In the genomic region with DNA sequence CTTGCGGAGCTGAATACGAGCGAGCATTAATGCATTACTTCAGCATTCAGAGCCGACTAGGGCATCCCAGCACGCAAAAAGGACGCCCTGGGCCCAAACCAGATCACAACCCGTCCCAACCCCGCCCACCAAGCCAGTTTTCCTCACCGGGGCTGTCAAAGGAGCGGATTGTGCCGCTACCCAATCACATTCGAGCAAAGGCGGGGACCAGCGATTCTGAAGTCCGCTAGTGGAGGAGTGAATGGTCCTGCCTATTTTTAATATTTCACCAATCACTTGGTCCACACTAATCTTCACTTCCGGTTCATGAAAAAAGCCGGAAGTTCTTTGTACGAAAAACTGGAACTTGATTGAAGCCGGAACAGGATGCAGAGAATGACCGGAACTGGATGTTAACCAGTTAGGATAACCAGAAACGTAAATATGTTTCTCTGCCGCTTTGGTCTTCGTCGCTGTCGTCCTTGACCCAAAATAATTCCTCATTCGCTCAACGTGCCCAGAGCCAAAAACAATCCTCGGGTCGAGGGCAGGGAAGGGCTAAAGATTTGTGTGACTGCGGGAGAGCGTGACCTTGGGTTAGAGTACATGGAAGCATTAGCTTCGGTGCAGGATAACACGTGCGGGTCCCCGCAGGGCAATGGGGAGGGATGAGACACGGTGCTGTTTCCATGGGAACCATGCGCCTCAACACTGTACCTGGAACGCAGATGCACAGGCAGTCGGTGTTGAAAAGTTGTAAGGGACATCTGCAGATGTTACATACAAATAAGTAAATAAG, we compare ENCODE assay signal across 8 mouse cellular contexts. TPM values are rescaled to one million over a fixed set of nuclear protein-coding genes. Genes with fewer than 3 reads are reported as not detected.
DNase-seq lines count a peak whose midpoint lies in the region; ATAC-seq and TF ChIP-seq lines count a peak whose summit lies in the region.

A gene (plus strand): TSS at position 297 of the 778 bp plus-strand sequence.

- H3ac ChIP-seq in C2C12 (ENCODE audit: control insufficient read depth, insufficient read length, low read depth) (peak within 1 kb of the TSS; percentile 78), myocyte (ENCODE audit: control insufficient read depth, insufficient read length) (peak within 1 kb of the TSS; percentile 2)

- H3K27me3 ChIP-seq in C2C12 (ENCODE audit: control insufficient read depth, insufficient read depth, insufficient read length): no peaks in the 10 kb centered on the region
- H3K27me3 ChIP-seq in erythroblast, embryonic 14.5 days (ENCODE audit: control insufficient read depth): no peaks in the 10 kb centered on the region
- no peaks in the 10 kb centered on the region for H3K27me3 ChIP-seq in heart, embryonic 11.5 days (ENCODE audit: control insufficient read depth, insufficient read depth, low read length)
- H3K27me3 ChIP-seq in kidney, embryonic 16.5 days (ENCODE audit: insufficient read depth, low read length): no peaks in the 10 kb centered on the region
- no peaks in the 10 kb centered on the region for H3K27me3 ChIP-seq in liver, adult 2 months (ENCODE audit: control insufficient read depth, insufficient read depth, low read length)
- no peaks in the 10 kb centered on the region for H3K27me3 ChIP-seq in myocyte (ENCODE audit: control insufficient read depth, insufficient read depth, insufficient read length)
- no peaks in the 10 kb centered on the region for H3K27me3 ChIP-seq in splenic B cell, adult 2 months (ENCODE audit: control insufficient read depth, insufficient read depth, low read length, poor library complexity, severe bottlenecking)

- peak; percentile 82 for ATAC-seq in heart, embryonic 11.5 days (replicated peaks; ENCODE audit: insufficient number of reproducible peaks, low FRiP score, low TSS enrichment)
- ATAC-seq in kidney, embryonic 16.5 days (ENCODE audit: low FRiP score, low TSS enrichment): peak; percentile 90

- 0 out of 2 replicates have a peak, but pooled peaks cover 2% of the 10 kb centered on the region for H3K9me3 ChIP-seq in erythroblast, embryonic 14.5 days (ENCODE audit: control insufficient read depth, low read length)
- no peaks in the 10 kb centered on the region; the same call in 1 of the 2 replicates for H3K9me3 ChIP-seq in heart, embryonic 11.5 days (replicated peaks; ENCODE audit: control insufficient read depth, low read length)
- peaks cover 2% of the 10 kb centered on the region; the same call in 1 of the 2 replicates for H3K9me3 ChIP-seq in kidney, embryonic 16.5 days (ENCODE audit: low read length)

- peak within 1 kb of the TSS; percentile 66 for H3K9ac ChIP-seq in heart, embryonic 11.5 days (ENCODE audit: low read depth, low read length)
- H3K9ac ChIP-seq in kidney, embryonic 16.5 days (replicated peaks; ENCODE audit: low read length): peak within 1 kb of the TSS; percentile 71
- peak within 1 kb of the TSS; percentile 69 for H3K9ac ChIP-seq in liver, adult 2 months (ENCODE audit: low read depth, low read length)

- H3K79me2 ChIP-seq in C2C12 (ENCODE audit: control insufficient read depth, insufficient read depth): no peaks in the 10 kb centered on the region
- H3K79me2 ChIP-seq in liver, adult 2 months (ENCODE audit: control insufficient read depth, insufficient read depth, low read length): no peaks in the 10 kb centered on the region
- H3K79me2 ChIP-seq in myocyte (ENCODE audit: control insufficient read depth, insufficient read depth): no peaks in the 10 kb centered on the region

- peak; percentile 99 for DNase-seq in brain, embryonic 14.5 days (ENCODE audit: low read depth)
- peak; percentile 99 for DNase-seq in liver, adult 2 months (ENCODE audit: extremely low read depth, low read depth, low spot score)
- DNase-seq in splenic B cell, adult 2 months (ENCODE audit: low read depth, low spot score): peak; percentile 95

- H3K79me3 ChIP-seq in C2C12 (ENCODE audit: low read depth): no peaks in the 10 kb centered on the region

- 1% methylated on average over 39 of the region's 39 CpGs for WGBS in heart, embryonic 11.5 days (ENCODE audit: insufficient replicate concordance)
- WGBS in kidney, embryonic 16.5 days: 1% methylated on average over 39 of the region's 39 CpGs
- under 1% methylated on average over 39 of the region's 39 CpGs for WGBS in liver, adult 2 months

- H3K4me3 ChIP-seq in C2C12 (ENCODE audit: insufficient read depth, poor library complexity, severe bottlenecking) (peak within 1 kb of the TSS; percentile 37), myocyte (peak within 1 kb of the TSS; percentile 38)
- peak within 1 kb of the TSS; percentile 68 for H3K4me3 ChIP-seq in erythroblast, embryonic 14.5 days (replicated peaks)
- H3K4me3 ChIP-seq in heart, embryonic 11.5 days (ENCODE audit: low read depth, low read length): peak within 1 kb of the TSS; percentile 48
- H3K4me3 ChIP-seq in kidney, embryonic 16.5 days (ENCODE audit: low read length): peak within 1 kb of the TSS; percentile 50
- peak within 1 kb of the TSS; percentile 64 for H3K4me3 ChIP-seq in liver, adult 2 months (ENCODE audit: insufficient read depth, low read depth, low read length)

- H3K36me3 ChIP-seq in C2C12 (ENCODE audit: control insufficient read depth, insufficient read depth) (no peaks in the 10 kb centered on the region), myocyte (ENCODE audit: control insufficient read depth, insufficient read depth) (no peaks in the 10 kb centered on the region)
- peaks cover 20% of the 10 kb centered on the region for H3K36me3 ChIP-seq in erythroblast, embryonic 14.5 days (ENCODE audit: control insufficient read depth)
- H3K36me3 ChIP-seq in heart, embryonic 11.5 days (ENCODE audit: control insufficient read depth, insufficient read depth, low read length): no peaks in the 10 kb centered on the region
- H3K36me3 ChIP-seq in kidney, embryonic 16.5 days (ENCODE audit: insufficient read depth, low read length): no peaks in the 10 kb centered on the region
- no peaks in the 10 kb centered on the region for H3K36me3 ChIP-seq in liver, adult 2 months (ENCODE audit: control insufficient read depth, insufficient read depth, low read length)
- H3K36me3 ChIP-seq in splenic B cell, adult 2 months (ENCODE audit: control insufficient read depth, insufficient read depth, low read length, poor library complexity, severe bottlenecking): no peaks in the 10 kb centered on the region

- H3K4me2 ChIP-seq in heart, embryonic 11.5 days: peak within 1 kb of the TSS; percentile 66
- peak within 1 kb of the TSS; percentile 75 for H3K4me2 ChIP-seq in kidney, embryonic 16.5 days (replicated peaks; ENCODE audit: low read depth, low read length)
- H3K4me2 ChIP-seq in myocyte (ENCODE audit: low read depth): peak within 1 kb of the TSS; percentile 95

- no peak for TF ChIP-seq CTCF in C2C12 (IDR thresholded peaks at IDR 0.05; ENCODE audit: control insufficient read depth, insufficient read depth, insufficient read length)
- TF ChIP-seq CTCF in brain, embryonic 14.5 days (IDR thresholded peaks at IDR 0.05; ENCODE audit: borderline replicate concordance, extremely low read depth, insufficient read depth, insufficient read length): no peak
- no peak for TF ChIP-seq CTCF in liver, adult 2 months (IDR thresholded peaks at IDR 0.05; ENCODE audit: low read depth, low read length)

- H3K27ac ChIP-seq in heart, embryonic 11.5 days (ENCODE audit: low read depth, low read length): peak within 1 kb of the TSS; percentile 90
- H3K27ac ChIP-seq in kidney, embryonic 16.5 days (ENCODE audit: low read length): peak within 1 kb of the TSS; percentile 95
- H3K27ac ChIP-seq in liver, adult 2 months (replicated peaks; ENCODE audit: insufficient read depth, low read depth, low read length): peak within 1 kb of the TSS; percentile 93

- peak; percentile 52; the same call in 1 of the 2 replicates for TF ChIP-seq POLR2A in brain, embryonic 14.5 days (IDR thresholded peaks at IDR 0.05; ENCODE audit: borderline replicate concordance, extremely low read depth, insufficient read depth, insufficient read length, poor library complexity, severe bottlenecking)
- TF ChIP-seq POLR2A in liver, adult 2 months (IDR thresholded peaks at IDR 0.05; ENCODE audit: extremely low read depth, insufficient read depth, low read length): peak; percentile 64; the same call in 1 of the 2 replicates
- peak; percentile 50 for TF ChIP-seq POLR2A in myocyte (IDR thresholded peaks at IDR 0.05; ENCODE audit: insufficient read length, low read depth)

- peaks cover 46% of the 10 kb centered on the region for H3K4me1 ChIP-seq in erythroblast, embryonic 14.5 days (ENCODE audit: control insufficient read depth)
- H3K4me1 ChIP-seq in heart, embryonic 11.5 days (ENCODE audit: control insufficient read depth, insufficient read depth, low read length): peaks cover 13% of the 10 kb centered on the region
- H3K4me1 ChIP-seq in kidney, embryonic 16.5 days (ENCODE audit: insufficient read depth, low read length): peaks cover 26% of the 10 kb centered on the region
- H3K4me1 ChIP-seq in liver, adult 2 months (ENCODE audit: control insufficient read depth, insufficient read depth, low read length): peaks cover 13% of the 10 kb centered on the region

TF ChIP-seq in C2C12, 6 proteins besides CTCF, POLR2A, EP300 and RAD21:
- no peak for TF ChIP-seq CEBPB (IDR thresholded peaks at IDR 0.05; ENCODE audit: low read depth)
- no peak for TF ChIP-seq FOSL1 (IDR thresholded peaks at IDR 0.05; ENCODE audit: insufficient read depth, low read length, poor library complexity, severe bottlenecking)
- no peak for TF ChIP-seq MYOG (IDR thresholded peaks at IDR 0.05; ENCODE audit: control insufficient read depth, extremely low read depth, insufficient read length)
- TF ChIP-seq USF1 (IDR thresholded peaks at IDR 0.05; ENCODE audit: low read depth): peak; percentile 13
- TF ChIP-seq MYOD1 (IDR thresholded peaks at IDR 0.05; ENCODE audit: control insufficient read depth, insufficient read length, low read depth): no peak
- TF ChIP-seq MAX (IDR thresholded peaks at IDR 0.05): peak; percentile 97
TF ChIP-seq in C2C12: peak in this region for 2.

TF ChIP-seq in myocyte, 11 proteins besides CTCF, POLR2A, EP300 and RAD21 (continues in another document):
- TF ChIP-seq E2F4 (IDR thresholded peaks at IDR 0.05; ENCODE audit: insufficient read depth) (no peak), CEBPB (IDR thresholded peaks at IDR 0.05; ENCODE audit: insufficient read depth, poor library complexity, severe bottlenecking) (no peak), REST (IDR thresholded peaks at IDR 0.05; ENCODE audit: insufficient read depth, insufficient read length) (no peak), POLR2AphosphoS2 (IDR thresholded peaks at IDR 0.05; ENCODE audit: insufficient read length, low read depth) (peak; percentile 50), MYOD1 (IDR thresholded peaks at IDR 0.05; ENCODE audit: control insufficient read depth in 1 of 3, insufficient read length in 2 of 3, low read depth in 2 of 3) (no peak)

RNA-seq across cellular contexts. Expression of the gene that starts here (rescaled TPM):
- polyA plus RNA-seq in C2C12 (2012; fragmentation: generic; extraction: Trizol) (0.25 TPM), myocyte (2012; fragmentation: generic; extraction: Trizol) (0.78 TPM)
- polyA plus RNA-seq in brain, embryonic 14.5 days (2012; rRNA removed): 5.5 and 6.7 TPM in 2 replicates
- 0.05 and 0.07 TPM in 2 replicates for polyA plus RNA-seq in erythroblast, embryonic 14.5 days (2012)
- polyA plus RNA-seq in heart, embryonic 11.5 days (2014; fragmentation: Nextera tagmentation; extraction: Ambion mirVana): 0.25 and 0.63 TPM in 2 replicates
- 0.66 and 0.82 TPM in 2 replicates for polyA plus RNA-seq in kidney, embryonic 16.5 days (2015; fragmentation: Nextera tagmentation; extraction: Ambion mirVana)
- 0.55 and 0.67 TPM in 2 replicates for total RNA-seq in liver, adult 2 months (2014; rRNA removed)
- 0.29 and 0.56 TPM in 2 replicates for polyA plus RNA-seq in liver, adult 2 months (2012; rRNA removed)

Comparison
In these comparisons a context has a peak if more than half of its experiments do, and no peak if none do; other contexts are left out.
1. Peak in every context shown above with its lines: DNase-seq, ATAC-seq, H3K4me3 ChIP-seq and H3K27ac ChIP-seq.
2. Peak in ATAC-seq, H3K4me3 ChIP-seq, H3K27ac ChIP-seq, H3K9ac ChIP-seq and H3K4me2 ChIP-seq in heart, embryonic 11.5 days; RNA of the gene not detected or under 1 TPM.
3. Peak in ATAC-seq, H3K4me3 ChIP-seq, H3K27ac ChIP-seq, H3K9ac ChIP-seq and H3K4me2 ChIP-seq in kidney, embryonic 16.5 days; RNA of the gene not detected or under 1 TPM.
4. Peak in DNase-seq, H3K4me3 ChIP-seq, H3K27ac ChIP-seq and H3K9ac ChIP-seq in liver, adult 2 months; RNA of the gene not detected or under 1 TPM.